Mouse (Mus musculus): ENCODE results near the gene Mst1.

The Mst1 gene

DNA sequence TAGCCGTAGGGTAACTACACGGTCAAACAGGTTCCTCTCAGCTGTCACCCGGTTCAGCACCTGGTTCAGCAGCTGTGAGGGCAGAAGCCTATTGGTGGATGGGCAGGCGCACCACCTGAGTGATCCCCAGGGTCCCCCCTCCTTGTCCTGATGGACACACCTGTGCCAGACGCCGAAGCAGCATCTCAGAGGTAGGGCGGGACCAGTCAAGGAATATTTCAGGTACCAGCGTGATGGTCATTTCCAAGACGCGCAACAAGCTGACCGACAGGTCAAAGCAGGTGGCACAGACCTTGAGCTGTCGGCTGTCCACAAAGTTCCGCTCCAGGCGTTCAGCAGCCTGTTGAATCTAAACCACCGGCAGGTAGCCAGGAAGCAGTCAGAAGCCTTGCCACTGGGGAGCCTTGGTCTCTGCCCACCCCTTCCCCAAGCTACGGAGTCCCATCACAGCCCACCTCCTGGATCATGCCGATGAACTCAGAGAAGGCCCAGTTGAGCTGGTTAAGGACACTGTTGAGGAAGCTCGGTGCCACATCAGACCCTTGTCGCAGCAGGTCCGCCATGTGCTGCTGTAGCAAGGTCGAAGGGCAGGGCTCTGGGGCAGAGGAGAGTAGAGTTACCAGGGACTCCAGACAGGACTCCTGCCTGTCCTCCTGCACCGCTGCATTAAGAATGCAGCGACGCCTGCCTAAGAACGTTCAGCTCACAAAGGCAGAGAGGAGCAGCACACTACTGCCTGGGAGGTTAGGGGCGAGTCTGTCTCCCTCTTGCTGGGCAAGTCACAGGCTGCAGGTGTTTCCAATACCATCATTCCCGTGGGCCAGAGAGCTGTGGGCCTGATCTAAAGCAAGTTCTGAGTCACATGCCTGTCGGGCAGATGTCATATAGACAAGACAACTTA lies 23.6 kb upstream of the Mst1 start:
- peak in 1 of 2 experiments; percentile 16 for DNase-seq (ENCODE audit: low spot score in 2 of 2)

GRCm38 (mm10) chr9:108057262-108057562 lies 23.0 kb upstream of the Mst1 start:
- no peak for DNase-seq (ENCODE audit: low spot score in 2 of 2)

- no peak for DNase-seq (ENCODE audit: low spot score in 2 of 2)
These were observed 21.9 kb upstream of the Mst1 start for GRCm38 (mm10) chr9:108058291-108058690.

GRCm38 (mm10) chr9:108062142-108062541 lies 18.1 kb upstream of the Mst1 start:
- peak in 1 of 2 experiments; percentile 14 for DNase-seq (ENCODE audit: low spot score in 2 of 2)

- DNase-seq (ENCODE audit: low spot score in 2 of 2): no peak
These were observed 16.9 kb upstream of the Mst1 start for GRCm38 (mm10) chr9:108063361-108063760.

GRCm38 (mm10) chr9:108065491-108066011 lies 14.7 kb upstream of the Mst1 start:
- DNase-seq (ENCODE audit: low spot score in 2 of 2): peak; percentile 58 to 77

- no peak for DNase-seq (ENCODE audit: low spot score in 2 of 2)
These were observed 13.0 kb upstream of the Mst1 start for GRCm38 (mm10) chr9:108067199-108067598.

GRCm38 (mm10) chr9:108067900-108068299 lies 12.3 kb upstream of the Mst1 start:
- peak; percentile 84 to 89 for DNase-seq (ENCODE audit: low spot score in 2 of 2)

GRCm38 (mm10) chr9:108069007-108069406 lies 11.2 kb upstream of the Mst1 start:
- no peak for DNase-seq (ENCODE audit: low spot score in 2 of 2)

GRCm38 (mm10) chr9:108069529-108069928 lies 10.7 kb upstream of the Mst1 start:
- DNase-seq (ENCODE audit: low spot score in 2 of 2): no peak

DNA sequence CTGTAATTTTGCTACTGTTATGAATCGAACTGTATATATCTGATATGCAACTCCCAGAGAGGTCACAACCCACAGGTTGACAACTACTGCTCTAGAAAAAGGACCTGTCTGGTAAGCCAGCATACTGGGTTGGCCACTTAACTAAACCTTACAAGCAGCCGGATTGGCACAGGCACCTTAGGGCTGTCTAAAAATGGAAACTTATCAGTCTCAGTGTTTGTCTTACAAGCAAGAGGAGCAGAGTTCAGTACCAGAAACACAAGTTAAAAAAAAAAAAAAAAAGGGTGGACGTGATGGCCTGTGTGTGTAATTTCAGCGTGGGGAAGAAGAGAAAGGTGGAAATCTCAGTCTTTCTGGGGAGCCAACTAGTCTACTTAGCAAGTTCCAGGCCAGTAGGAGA lies 8.4 kb upstream of the Mst1 start:
- no peak for DNase-seq (ENCODE audit: low spot score in 2 of 2)

GRCm38 (mm10) chr9:108072481-108072924 lies 7.7 kb upstream of the Mst1 start:
- DNase-seq (ENCODE audit: low spot score in 2 of 2): no peak

- no peak for DNase-seq (ENCODE audit: low spot score in 2 of 2)
These were observed 6.9 kb upstream of the Mst1 start for GRCm38 (mm10) chr9:108073141-108073930.

GRCm38 (mm10) chr9:108082549-108082948 lies 2.3 kb downstream of the Mst1 start:
- DNase-seq (ENCODE audit: low spot score in 2 of 2): peak; percentile 54 to 57

DNA sequence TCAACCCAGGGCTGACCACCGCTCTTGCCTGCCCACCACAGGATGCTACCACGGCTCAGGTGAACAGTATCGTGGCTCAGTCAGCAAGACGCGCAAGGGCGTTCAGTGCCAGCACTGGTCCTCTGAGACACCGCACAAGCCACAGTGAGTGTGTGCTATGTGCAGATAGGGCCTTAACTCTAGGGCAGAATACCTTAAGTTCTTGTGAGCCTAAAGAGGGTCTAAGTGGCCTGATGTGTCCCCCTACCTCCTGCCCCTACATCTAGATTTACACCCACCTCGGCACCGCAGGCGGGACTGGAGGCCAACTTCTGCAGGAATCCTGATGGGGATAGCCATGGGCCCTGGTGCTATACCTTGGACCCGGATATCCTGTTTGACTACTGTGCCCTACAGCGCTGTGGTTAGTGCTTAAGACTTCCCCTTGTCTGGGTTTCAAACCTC lies 2.8 kb downstream of the Mst1 start, which contains the start of gene Rnf123:
Gene Rnf123 (minus strand): TSS at position 359 of the 444 bp plus-strand sequence.
- peak; percentile 65 to 68 for DNase-seq (ENCODE audit: low spot score in 2 of 2)

GRCm38 (mm10) chr9:108083561-108083960 lies 3.3 kb downstream of the Mst1 start:
- DNase-seq (ENCODE audit: low spot score in 2 of 2): peak in 1 of 2 experiments; percentile 58

DNA sequence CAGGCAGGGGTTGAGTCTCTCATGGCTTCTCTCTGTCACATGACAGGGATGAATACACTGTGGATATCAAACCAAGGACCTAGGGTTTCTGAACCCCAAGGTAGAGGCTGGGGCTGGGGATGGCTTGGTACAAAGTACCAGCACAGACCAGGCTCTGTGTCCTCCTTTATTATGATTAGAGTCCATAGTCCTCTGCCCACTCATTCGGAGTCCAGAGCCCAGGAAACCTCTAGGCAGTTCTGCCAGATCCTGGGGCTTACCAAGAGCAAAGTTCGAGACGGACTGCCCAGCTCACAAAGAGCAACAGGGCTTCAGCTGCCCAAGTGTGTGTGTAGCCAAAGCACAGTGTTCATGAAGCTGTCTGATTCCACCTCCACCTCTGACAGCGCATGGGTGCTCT lies 5.0 kb downstream of the Mst1 start:
- DNase-seq (ENCODE audit: low spot score in 2 of 2): no peak

DNA sequence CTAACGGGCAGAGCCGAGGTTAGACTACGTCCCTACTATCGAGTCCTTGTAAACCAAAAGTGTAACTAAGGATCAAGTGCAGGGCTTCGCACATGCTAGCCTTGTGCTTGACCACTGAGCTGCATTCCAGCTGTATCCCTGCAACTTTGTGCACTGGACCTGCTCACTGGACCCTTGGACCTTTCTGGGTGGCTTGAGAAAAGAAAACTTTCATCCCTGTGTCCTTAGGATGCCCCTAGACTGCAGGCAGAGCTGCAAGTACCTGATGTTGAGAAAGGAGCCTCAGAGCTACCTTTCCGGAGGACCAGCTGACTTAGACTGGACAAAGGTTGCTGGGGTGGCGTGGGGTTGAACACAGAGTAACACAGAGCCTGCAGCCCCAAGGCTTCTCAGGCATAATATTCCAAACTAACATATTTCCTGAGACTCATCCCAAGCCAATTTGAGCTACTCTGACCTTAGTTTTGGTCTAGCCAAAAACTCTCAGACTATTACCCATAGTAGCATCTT lies 10.4 kb downstream of the Mst1 start:
- DNase-seq (ENCODE audit: low spot score in 2 of 2): no peak

- DNase-seq (ENCODE audit: low spot score in 2 of 2): no peak
These were observed 13.3 kb downstream of the Mst1 start for GRCm38 (mm10) chr9:108093586-108093985.

- peak; percentile 99 for DNase-seq (ENCODE audit: low spot score in 2 of 2)
These were observed 14.1 kb downstream of the Mst1 start, which contains the start of gene Apeh for GRCm38 (mm10) chr9:108094184-108094941. TSS of gene Apeh (minus strand) at chr9:108094606.

DNA sequence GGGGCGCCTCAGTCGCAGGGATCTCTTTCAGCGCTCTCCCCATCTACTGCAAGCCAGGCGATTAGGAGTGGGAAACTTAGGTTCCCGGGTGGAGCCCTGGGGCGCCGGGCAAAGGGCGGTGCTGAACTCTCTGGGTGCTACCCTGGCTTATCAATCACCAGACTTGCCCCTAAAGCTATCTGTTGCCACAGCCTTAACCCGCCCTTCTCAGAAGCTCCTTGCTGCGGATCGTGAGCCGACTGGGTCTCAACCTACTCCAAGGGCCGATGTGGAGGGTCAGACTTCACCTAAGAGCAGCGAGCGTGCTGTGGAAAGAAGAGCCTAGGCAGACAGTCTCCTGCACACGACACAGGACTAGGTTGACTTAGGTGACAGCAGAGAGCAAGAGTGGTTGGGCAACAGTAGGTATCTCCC lies 14.8 kb downstream of the Mst1 start:
- DNase-seq (ENCODE audit: low spot score in 2 of 2): peak; percentile 86 to 89

Measured in spleen, postnatal 10 days (tissue).